Mouse (Mus musculus) thymus, postnatal 36 days (tissue): ENCODE results near the gene Prdx2.

Experiments
- DNase-seq, 2 experiments: peaks; one replicate each; pipeline ENCODE4 v3.0.0; 2022; ENCODE audit warnings: mixed read lengths in 2 of 2

Prdx2 gene

GRCm38 (mm10) chr8:85013230-85013840 lies 43.9 kb downstream of the Prdx2 start:
- DNase-seq = peak; percentile 83

- no peak for DNase-seq
Measured at GRCm38 (mm10) chr8:85014431-85014830, 45.0 kb downstream of the Prdx2 start, which contains the start of gene Best2. Gene Best2, minus strand, starts transcription at chr8:85014531.

- no peak for DNase-seq
Measured at GRCm38 (mm10) chr8:85016724-85017123, 47.3 kb downstream of the Prdx2 start.

- DNase-seq = no peak
Measured at GRCm38 (mm10) chr8:85017209-85017608, 47.8 kb downstream of the Prdx2 start.

- DNase-seq = no peak
Measured at GRCm38 (mm10) chr8:85021514-85022055, 52.2 kb downstream of the Prdx2 start.

GRCm38 (mm10) chr8:85023846-85024245 lies 54.5 kb downstream of the Prdx2 start:
- DNase-seq = no peak
